Mouse (Mus musculus) hindbrain, embryonic 14.5 days (tissue): ENCODE results near the gene Cyp2d22. TPM values are rescaled to one million over a fixed set of nuclear protein-coding genes. Genes with fewer than 3 reads are reported as not detected.
"Not testable (repeated sequence)": the region's sequence is repeated elsewhere in the genome, so short reads cannot be mapped to it uniquely, and the experiment has no call there.

Experiments used
- ATAC-seq: fragments of 200-750 bp; cut with Nextera tagmentation; 2 replicates; pipeline ENCODE4 v1.8.0; 2017; ENCODE audit warnings: moderate number of reproducible peaks, mild to moderate bottlenecking, moderate TSS enrichment, moderate library complexity; ENCODE audit not compliant: low FRiP score
- DNase-seq: peaks from one replicate; pipeline ENCODE4 v3.0.0-alpha.2; 2015; ENCODE audit warnings: low spot score
- H3K27ac ChIP-seq: fragments of 300-500 bp; sonication (generic); 2 replicates; pipeline ENCODE4 v1.5.1; 2014; ENCODE audit warnings: mild to moderate bottlenecking, moderate library complexity
- H3K27me3 ChIP-seq: fragments of 300-500 bp; sonication (generic); 2 replicates; pipeline ENCODE4 v1.6.1; 2014; ENCODE audit warnings: mild to moderate bottlenecking, low read length, mixed read lengths; ENCODE audit not compliant: control insufficient read depth, insufficient read depth
- H3K36me3 ChIP-seq: fragments of 300-500 bp; sonication (generic); replicated peaks from 2 replicates; pipeline ENCODE4 v1.6.1; 2014; ENCODE audit not compliant: control insufficient read depth, insufficient read depth
- H3K4me1 ChIP-seq: fragments of 300-500 bp; sonication (generic); replicated peaks from 2 replicates; pipeline ENCODE4 v1.6.1; 2014; ENCODE audit warnings: antibody characterized with exemption, low read length, mixed read lengths; ENCODE audit not compliant: control insufficient read depth, insufficient read depth
- H3K4me2 ChIP-seq: fragments of 300-500 bp; sonication (generic); replicated peaks from 2 replicates; pipeline ENCODE4 v1.6.1; 2014; ENCODE audit warnings: mild to moderate bottlenecking, moderate library complexity
- H3K4me3 ChIP-seq: fragments of 300-500 bp; sonication (generic); replicated peaks from 2 replicates; pipeline ENCODE4 v1.5.1; 2014; ENCODE audit warnings: mild to moderate bottlenecking, low read length
- H3K9ac ChIP-seq: fragments of 300-500 bp; sonication (generic); 2 replicates; pipeline ENCODE4 v1.6.1; 2014
- H3K9me3 ChIP-seq: fragments of 300-500 bp; sonication (generic); 2 replicates; pipeline ENCODE4 v1.6.1; 2016; ENCODE audit warnings: low read length; ENCODE audit not compliant: control insufficient read depth
- WGBS: fragments of 180-500 bp; shearing (Covaris S2); extraction: QIAGEN DNeasy Blood & Tissue Kit; methylation state at CpG from one replicate; pipeline ENCODE4 v1.1.7; 2014; 5-methylcytosine and 5-hydroxymethylcytosine counted together
- polyA plus RNA-seq: library from polyadenylated mRNA; unstranded; fragments of >200 nt; fragmentation: Nextera tagmentation; extraction: Ambion mirVana; gene quantifications from 2 replicates; pipeline ENCODE4 v1.2.1, GENCODE M21; 2014

Cyp2d22 gene
- polyA plus RNA-seq, 1 experiment from 2014 or later: 2.5 TPM

DNA sequence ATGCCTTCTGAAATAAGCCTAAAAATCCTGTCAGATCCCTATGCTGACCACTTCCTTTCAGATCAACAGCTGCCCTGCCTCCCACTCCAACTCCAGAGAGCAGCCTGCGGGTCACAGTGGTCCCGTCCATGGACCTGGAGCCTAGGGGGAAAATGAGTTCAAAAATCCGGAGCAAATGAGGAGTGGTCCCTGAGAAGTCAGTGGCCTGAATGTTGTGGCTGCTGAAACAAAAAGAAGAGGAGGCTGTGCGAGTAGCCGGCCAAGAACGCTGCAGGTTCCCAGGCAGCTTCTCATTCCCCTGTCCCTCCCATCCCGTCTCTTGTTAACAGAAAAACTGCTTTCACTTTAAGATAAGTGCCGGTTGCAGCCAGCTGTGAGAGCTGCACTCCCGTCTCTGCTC, 15.5 kb downstream of the Cyp2d22 start:
- not testable (repeated sequence) for ATAC-seq, H3K4me3 ChIP-seq, DNase-seq, H3K4me1 ChIP-seq, H3K27ac ChIP-seq, H3K9me3 ChIP-seq, H3K36me3 ChIP-seq, H3K9ac ChIP-seq, H3K27me3 ChIP-seq, H3K4me2 ChIP-seq
- WGBS: 12% methylated on average over 6 of the region's 9 CpGs

DNA sequence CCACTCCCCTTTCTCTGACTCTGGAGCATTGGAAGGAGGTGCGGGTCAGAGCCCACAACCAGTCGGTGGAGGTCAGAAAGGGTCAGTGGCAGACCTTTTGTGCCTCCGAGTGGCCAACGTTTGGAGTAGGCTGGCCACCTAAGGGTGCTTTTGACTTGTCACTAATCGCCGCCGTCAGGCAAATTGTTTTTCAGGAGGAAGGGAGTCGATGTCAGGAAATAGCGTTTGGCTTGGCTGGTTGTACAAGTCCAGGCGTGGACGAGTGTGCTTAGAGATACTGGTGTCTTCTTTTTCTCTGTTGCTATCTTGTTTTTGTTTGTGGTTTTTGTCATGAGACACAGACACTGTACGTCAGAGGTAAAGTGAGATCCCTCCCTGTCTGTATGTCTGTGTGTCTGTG, 16.3 kb downstream of the Cyp2d22 start:
- H3K4me1 ChIP-seq, H3K27ac ChIP-seq, DNase-seq, H3K36me3 ChIP-seq, H3K9me3 ChIP-seq, H3K4me3 ChIP-seq, H3K27me3 ChIP-seq, H3K9ac ChIP-seq, H3K4me2 ChIP-seq, ATAC-seq: not testable (repeated sequence)
- 86% methylated on average over 7 of the region's 12 CpGs for WGBS

DNA sequence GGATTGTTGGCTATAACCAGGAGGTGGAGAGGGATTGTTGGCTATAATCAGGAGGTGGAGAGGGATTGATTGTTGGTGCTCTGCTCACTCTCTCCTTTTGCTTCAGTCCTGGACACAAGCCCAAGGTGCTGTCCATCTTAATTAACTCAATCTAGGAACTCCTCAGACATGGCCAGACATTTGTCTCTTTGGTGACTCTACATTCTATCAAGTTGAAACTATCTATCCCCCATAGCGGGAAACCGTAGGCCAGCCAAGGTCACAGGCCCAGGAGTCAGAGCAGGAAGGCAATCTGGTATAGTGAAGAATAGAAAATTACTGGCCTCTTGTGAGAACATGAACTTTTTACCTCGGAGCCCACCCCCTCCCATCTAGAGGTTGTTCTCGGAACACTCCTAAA, 17.8 kb downstream of the Cyp2d22 start:
- no peaks in the 10 kb centered on the region for H3K27me3 ChIP-seq
- no peak overlapping the region for H3K4me3 ChIP-seq
- H3K9ac ChIP-seq: no peak overlapping the region
- WGBS: 98% methylated on average over 4 of the region's 4 CpGs
- no peaks in the 10 kb centered on the region for H3K4me1 ChIP-seq
- H3K4me2 ChIP-seq: no peak overlapping the region
- no peak for ATAC-seq
- H3K36me3 ChIP-seq: no peaks in the 10 kb centered on the region
- no peaks in the 10 kb centered on the region for H3K9me3 ChIP-seq
- H3K27ac ChIP-seq: no peak overlapping the region
- DNase-seq: no peak

DNA sequence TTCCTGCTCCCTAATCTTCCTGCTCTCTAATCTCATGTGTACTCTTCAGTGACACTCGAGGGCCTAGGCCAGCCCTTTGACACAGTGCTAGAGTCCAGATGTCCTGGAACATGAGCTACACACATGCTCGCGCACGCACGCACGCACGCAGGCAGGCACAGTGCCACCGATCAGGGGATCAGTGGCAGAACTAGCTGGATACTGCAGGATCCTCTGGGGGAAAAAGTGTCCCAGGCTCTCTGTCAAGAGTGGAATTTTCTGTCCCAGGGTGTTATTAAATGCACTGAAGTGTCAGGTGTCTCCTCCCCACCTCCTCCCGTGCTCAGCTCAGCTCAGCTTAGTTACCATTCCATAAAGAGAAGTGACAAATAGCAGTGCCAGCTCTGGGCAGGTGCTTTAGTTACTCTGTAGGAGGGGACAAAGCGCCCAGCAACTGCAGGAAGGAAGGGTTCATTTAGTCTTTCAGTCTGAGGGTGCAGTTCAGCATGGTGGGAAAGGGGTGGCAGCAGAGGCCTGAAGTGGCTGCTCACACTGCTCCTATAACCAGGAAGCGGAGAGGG, 18.5 kb downstream of the Cyp2d22 start:
- no peaks in the 10 kb centered on the region for H3K27me3 ChIP-seq
- H3K9me3 ChIP-seq: no peaks in the 10 kb centered on the region
- H3K9ac ChIP-seq: no peak overlapping the region
- no peaks in the 10 kb centered on the region for H3K4me1 ChIP-seq
- ATAC-seq (no peak), DNase-seq (no peak)
- H3K27ac ChIP-seq: no peak overlapping the region
- WGBS: 79% methylated on average over 11 of the region's 11 CpGs
- no peak overlapping the region for H3K4me3 ChIP-seq
- H3K4me2 ChIP-seq: no peak overlapping the region
- H3K36me3 ChIP-seq: no peaks in the 10 kb centered on the region

DNA sequence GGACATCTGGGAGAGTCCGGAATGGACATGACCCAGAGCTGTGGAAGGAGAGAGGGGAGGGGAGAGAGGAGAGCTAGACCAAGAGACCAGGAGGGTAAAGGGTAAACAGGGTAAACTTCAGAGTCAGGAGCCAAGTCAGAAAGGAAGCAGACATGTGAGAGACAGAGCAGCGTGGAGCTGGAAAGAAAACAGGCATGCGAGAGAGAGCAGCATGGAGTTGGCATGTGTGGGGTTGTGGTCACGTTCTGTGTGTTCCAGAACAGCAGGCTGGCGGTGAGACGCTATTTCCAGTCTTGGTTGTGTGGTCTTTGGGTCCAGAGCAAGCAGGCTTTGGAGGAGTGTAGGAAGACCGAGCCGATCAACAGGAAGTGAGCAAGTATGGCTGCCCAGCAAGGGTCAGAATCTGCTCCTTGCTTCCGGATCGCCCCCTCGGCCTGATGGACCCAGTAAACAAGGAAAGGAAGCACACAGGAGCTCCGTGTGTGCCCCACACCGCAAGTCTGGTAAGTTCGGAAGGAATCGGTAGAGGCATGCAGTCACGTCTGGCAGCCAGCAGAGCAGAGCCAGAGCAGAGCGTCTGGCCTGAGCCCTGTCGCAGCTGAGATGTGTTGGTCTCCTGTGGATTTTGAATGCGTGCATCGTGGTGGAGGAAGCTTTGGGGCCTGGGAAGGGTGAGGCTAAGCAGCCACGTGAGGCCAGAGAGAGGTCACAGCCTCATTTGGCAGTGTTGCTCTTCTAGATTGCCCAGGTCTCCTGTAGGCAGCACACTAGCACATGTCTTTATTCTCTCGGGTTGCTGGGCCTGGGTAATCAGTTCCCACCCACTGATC, 21.4 kb downstream of the Cyp2d22 start:
- no peaks in the 10 kb centered on the region for H3K9me3 ChIP-seq
- no peaks in the 10 kb centered on the region for H3K36me3 ChIP-seq
- H3K27me3 ChIP-seq: no peaks in the 10 kb centered on the region
- no peak overlapping the region for H3K4me2 ChIP-seq
- ATAC-seq: no peak
- H3K4me1 ChIP-seq: peaks cover 8% of the 10 kb centered on the region; the same call in 1 of the 2 replicates
- H3K4me3 ChIP-seq: no peak overlapping the region
- WGBS: 66% methylated on average over 22 of the region's 22 CpGs
- no peak for DNase-seq
- no peak overlapping the region for H3K27ac ChIP-seq
- H3K9ac ChIP-seq: no peak overlapping the region

DNA sequence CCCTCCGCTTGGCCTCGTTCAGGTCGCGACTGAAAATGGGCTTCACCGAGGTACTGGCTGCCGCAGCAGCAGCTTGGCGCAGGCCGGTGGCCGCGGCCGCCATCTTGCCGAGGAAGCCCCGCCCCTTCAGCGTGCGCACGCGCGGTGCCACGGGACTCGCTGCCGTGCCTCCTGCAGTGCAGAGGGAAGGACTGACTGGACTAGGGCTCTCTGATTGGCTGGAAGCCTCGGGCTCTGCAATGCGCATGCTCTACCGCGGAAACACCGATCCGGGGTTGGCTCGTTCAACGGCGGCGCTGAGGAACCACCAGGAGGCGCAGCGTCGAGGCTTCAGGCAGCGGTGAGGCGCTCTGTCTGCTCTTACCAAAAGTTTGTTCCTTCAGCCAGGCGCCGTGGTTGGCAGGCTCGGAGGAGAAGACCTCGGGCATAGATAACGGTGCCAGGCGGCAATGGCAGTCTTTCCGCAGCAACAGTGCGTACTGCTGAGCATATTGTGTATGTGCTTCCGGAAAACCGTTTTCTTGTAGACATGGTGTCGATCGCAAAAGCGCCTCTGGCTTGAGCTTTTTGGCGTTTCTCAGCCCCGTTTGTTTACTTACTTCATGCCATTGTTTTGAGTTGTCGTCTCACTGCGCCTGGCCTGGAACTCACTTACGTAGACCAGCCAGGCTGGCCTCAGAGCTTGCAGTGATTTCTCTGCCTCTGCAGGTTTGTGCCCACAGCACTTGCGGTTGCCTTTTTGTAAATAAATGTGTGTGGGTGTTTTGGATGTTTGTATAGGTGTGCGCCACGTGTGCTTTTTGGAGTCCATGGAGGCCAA, 25.7 kb downstream of the Cyp2d22 start, which contains the start of gene Ndufa6:
Gene Ndufa6, minus strand, starts transcription at position 197 of the 820 bp plus-strand sequence.
- DNase-seq: peak; percentile 97
- ATAC-seq: peak; percentile 98
- WGBS: 2% methylated on average over 57 of the region's 57 CpGs
- Histone ChIP-seq H3K9me3 (no peaks in the 10 kb centered on the region), H3K4me1 (peaks cover 18% of the 10 kb centered on the region), H3K4me3 (peak within 1 kb of the TSS; percentile 80), H3K27me3 (no peaks in the 10 kb centered on the region), H3K27ac (peak within 1 kb of the TSS; percentile 85), H3K4me2 (peak within 1 kb of the TSS; percentile 81), H3K9ac (peak within 1 kb of the TSS; percentile 95), H3K36me3 (peaks cover 17% of the 10 kb centered on the region)

DNA sequence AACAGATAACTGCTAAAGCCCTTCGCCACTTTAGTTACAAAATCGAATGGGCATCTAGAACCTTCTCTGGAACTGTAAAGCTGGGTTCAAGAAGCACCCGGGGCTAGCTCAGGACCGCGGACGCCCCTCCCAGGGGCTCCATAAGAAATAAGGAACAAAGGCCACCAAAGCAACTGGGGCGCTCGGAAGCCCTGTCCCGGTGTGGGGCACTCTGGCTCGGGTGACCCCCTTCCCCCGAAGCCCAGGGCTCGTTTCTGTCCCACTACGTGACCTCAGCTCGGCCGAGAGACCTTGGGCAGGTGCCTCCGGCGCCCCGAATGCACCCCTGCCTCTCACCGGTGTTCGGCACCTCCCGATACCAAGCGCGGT, 26.3 kb downstream of the Cyp2d22 start:
- ATAC-seq (no peak; the same call in 1 of the 2 replicates), DNase-seq (no peak)
- H3K4me1 ChIP-seq: peaks cover 18% of the 10 kb centered on the region
- H3K4me2 ChIP-seq: peak overlapping the region; percentile 68
- peak overlapping the region; percentile 80 for H3K4me3 ChIP-seq
- no peaks in the 10 kb centered on the region for H3K9me3 ChIP-seq
- peaks cover 23% of the 10 kb centered on the region for H3K36me3 ChIP-seq
- no peaks in the 10 kb centered on the region for H3K27me3 ChIP-seq
- H3K27ac ChIP-seq: peak overlapping the region; percentile 85
- WGBS: under 1% methylated on average over 23 of the region's 23 CpGs
- H3K9ac ChIP-seq: peak overlapping the region; percentile 95

DNA sequence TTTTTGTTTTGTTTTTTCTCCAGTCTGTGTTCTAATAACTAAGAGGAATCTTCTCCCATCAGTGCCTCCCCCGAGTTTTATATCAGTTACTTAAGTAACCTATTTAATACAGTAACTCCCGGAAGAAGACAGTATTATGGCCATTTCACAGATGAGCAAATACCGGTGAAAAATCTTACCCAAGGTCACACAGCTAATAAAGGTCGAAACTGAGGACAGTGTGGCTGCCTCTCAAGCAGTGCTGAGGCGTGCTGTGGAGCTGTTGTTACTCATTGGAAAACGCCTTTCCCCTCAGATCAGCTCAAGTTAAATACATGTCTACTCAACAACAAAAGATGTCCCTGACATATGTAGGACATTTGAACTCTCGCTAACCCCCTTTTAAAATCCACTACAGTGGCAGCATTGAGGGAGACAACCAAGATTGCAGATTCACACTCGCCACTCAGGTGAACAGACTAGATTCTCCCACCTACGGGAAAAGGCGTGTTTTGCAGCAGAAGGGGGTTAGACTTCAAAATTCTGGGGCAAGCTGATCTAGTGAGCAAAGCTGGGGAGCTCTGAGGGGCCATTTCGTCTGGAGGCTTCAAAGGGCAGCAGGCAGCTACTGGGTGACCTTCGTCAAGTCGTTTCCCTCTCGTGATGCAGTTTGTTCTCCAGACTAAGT, 26.8 kb downstream of the Cyp2d22 start:
- Histone ChIP-seq H3K4me3 (peak overlapping the region; percentile 80), H3K4me2 (peak overlapping the region; percentile 68), H3K9ac (peak overlapping the region; percentile 95), H3K36me3 (peaks cover 28% of the 10 kb centered on the region), H3K9me3 (no peaks in the 10 kb centered on the region), H3K4me1 (peaks cover 18% of the 10 kb centered on the region), H3K27ac (peak overlapping the region; percentile 85), H3K27me3 (no peaks in the 10 kb centered on the region)
- no peak for DNase-seq
- WGBS: 34% methylated on average over 14 of the region's 14 CpGs
- no peak for ATAC-seq

DNA sequence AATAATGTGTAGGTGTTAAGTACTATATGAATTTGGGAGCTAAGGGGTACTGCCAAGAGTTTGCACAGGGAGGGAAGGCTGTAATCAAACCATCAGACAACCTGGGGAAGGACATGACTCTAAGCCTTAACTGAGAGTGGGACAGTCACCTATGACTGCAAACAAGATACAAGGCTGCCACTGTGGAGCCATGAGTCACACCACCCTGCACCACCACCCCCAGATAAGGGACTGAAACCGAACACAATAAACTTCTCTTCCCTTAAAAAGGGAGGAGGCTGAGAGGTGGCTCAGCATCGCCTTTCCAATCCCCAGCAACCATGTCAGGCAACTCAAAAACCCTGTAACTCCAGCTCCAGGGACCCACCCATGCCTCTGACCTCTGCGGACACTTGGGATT, 28.6 kb downstream of the Cyp2d22 start:
- Histone ChIP-seq H3K9me3 (no peaks in the 10 kb centered on the region), H3K4me3 (no peak overlapping the region), H3K4me1 (peaks cover 30% of the 10 kb centered on the region), H3K36me3 (peaks cover 36% of the 10 kb centered on the region), H3K4me2 (no peak overlapping the region), H3K27ac (no peak overlapping the region), H3K9ac (no peak overlapping the region), H3K27me3 (no peaks in the 10 kb centered on the region)
- no peak for DNase-seq
- no peak for ATAC-seq
- WGBS: 87% methylated on average over 3 of the region's 3 CpGs
